Mouse (Mus musculus): Measurements from ENCODE around the gene Rpa3. TPM values are rescaled to one million over a fixed set of nuclear protein-coding genes. Genes with fewer than 3 reads are reported as not detected.

The Rpa3 gene
- total RNA-seq (2023) = 16.2 to 21.7 TPM (median 19.1 TPM) in 4 replicates

GRCm38 (mm10) chr6:8259004-8259666 lies at the start of gene Rpa3, which contains the start of the genes Umad1 and Gm45062:
Rpa3 (minus strand) TSS chr6:8259173.
Umad1 (plus strand) TSS chr6:8259288.
Gm45062 (plus strand) TSS chr6:8259450.

GRCm38 (mm10) chr6:8209047-8209865 lies 49.7 kb downstream of the Rpa3 start, which contains the start of gene Mios:
Mios (plus strand) TSS chr6:8209222.

Other genes starting within 250 kb of the Rpa3 start
- not detected in 4 replicates for gene Col28a1, start 66.6 kb downstream of the Rpa3 start, total RNA-seq (2023)
- gene Mios, start 50.0 kb downstream of the Rpa3 start, total RNA-seq (2023) = 23.0 to 24.1 TPM (median 23.7 TPM) in 4 replicates
- gene Umad1, start 115 bp upstream of the Rpa3 start, total RNA-seq (2023) = 14.0 to 16.3 TPM (median 14.9 TPM) in 4 replicates
- not detected in 4 replicates for gene Gm45062, start 277 bp upstream of the Rpa3 start, total RNA-seq (2023)